Mouse (Mus musculus) left cerebral cortex, postnatal 10 days (tissue): ENCODE results near the gene Upk3a. TPM values are rescaled to one million over a fixed set of nuclear protein-coding genes. Genes with fewer than 3 reads are reported as not detected.

Experiments used
- DNase-seq, 2 experiments: peaks; one replicate each; pipeline ENCODE4 v3.0.0; 2021 to 2022; ENCODE audit warnings: low spot score in 2 of 2, mixed read lengths in 1 of 2; ENCODE audit errors: extremely low spot score in 1 of 2
- intact Hi-C: fragments of 180-260 bp; cut with DNase I; formaldehyde crosslinking; loops from one replicate; pipeline ENCODE4 v1.15.1; 2025
- total RNA-seq, 2 experiments: library from RNA; stranded (reverse); gene quantifications; 2 replicates each; pipeline ENCODE4 v1.2.3; 2021

The Upk3a gene
- total RNA-seq, 2 experiments from 2014 or later = 0.32 to 0.65 TPM

- intact Hi-C loops = loop anchor here (5.0 kb wide), 1 partner anchor 39 kb away; no protein-coding TSS in a partner anchor
- DNase-seq = no peak
Observed at GRCm38 (mm10) chr15:85041546-85042225, 24.7 kb downstream of the Upk3a start.

- intact Hi-C loops = loop anchor here (5.0 kb wide), 1 partner anchor 40 kb away; no protein-coding TSS in a partner anchor
- DNase-seq = peak; percentile 75 to 91
Observed at GRCm38 (mm10) chr15:85042361-85042954, 25.5 kb downstream of the Upk3a start.

- intact Hi-C loops = loop anchor here (5.0 kb wide), 1 partner anchor 41 kb away; no protein-coding TSS in a partner anchor
- no peak for DNase-seq
Observed at GRCm38 (mm10) chr15:85043116-85043515, 26.2 kb downstream of the Upk3a start.

- no peak for DNase-seq
- intact Hi-C loops = loop anchor here (5.0 kb wide), 1 partner anchor 41 kb away; no protein-coding TSS in a partner anchor
Observed at GRCm38 (mm10) chr15:85043761-85044160, 26.8 kb downstream of the Upk3a start.

GRCm38 (mm10) chr15:85046230-85046950, 29.4 kb downstream of the Upk3a start:
- no peak for DNase-seq
- intact Hi-C loops = no loop called here

GRCm38 (mm10) chr15:85047865-85048264, 30.9 kb downstream of the Upk3a start:
- intact Hi-C loops = no loop called here
- no peak for DNase-seq

GRCm38 (mm10) chr15:85049758-85050157, 32.8 kb downstream of the Upk3a start:
- intact Hi-C loops = loop anchor here (5.0 kb wide), 1 partner anchor 117 kb away; no protein-coding TSS in a partner anchor
- DNase-seq = no peak

- intact Hi-C loops = loop anchor here (5.0 kb wide), 1 partner anchor 122 kb away; no protein-coding TSS in a partner anchor
- DNase-seq = no peak
Observed at GRCm38 (mm10) chr15:85054098-85054497, 37.2 kb downstream of the Upk3a start.

GRCm38 (mm10) chr15:85055186-85055585, 38.2 kb downstream of the Upk3a start:
- DNase-seq = no peak
- intact Hi-C loops = no loop called here

- intact Hi-C loops = no loop called here
- DNase-seq = no peak
Observed at GRCm38 (mm10) chr15:85063421-85063820, 46.5 kb downstream of the Upk3a start.

GRCm38 (mm10) chr15:85070561-85070960, 53.6 kb downstream of the Upk3a start:
- intact Hi-C loops = loop anchor here (5.0 kb wide), 1 partner anchor 73 kb away; no protein-coding TSS in a partner anchor

More at GRCm38 (mm10) chr15:85070561-85070960, 53.6 kb downstream of the Upk3a start:
- peak in 1 of 2 experiments; percentile 25 for DNase-seq

Other genes starting within 250 kb of the Upk3a start
- gene Phf21b, start 161.1 kb upstream of the Upk3a start, total RNA-seq = 1 to 10 TPM; 7.9 to 9.2 TPM
- gene Gm29666, start 97.1 kb upstream of the Upk3a start, total RNA-seq = 1 to 10 TPM in 1 of 2 experiments, under 1 TPM in 1; 0.91 to 1.5 TPM
- gene Nup50, start 93.7 kb upstream of the Upk3a start, total RNA-seq = 10 to 100 TPM; 29.1 to 30.8 TPM
- 100 to 1,000 TPM; 128 to 135 TPM for gene 5031439G07Rik, start 28.6 kb upstream of the Upk3a start, total RNA-seq
- 10 to 100 TPM; 25.4 to 26.3 TPM for gene Fam118a, start 11.8 kb downstream of the Upk3a start, total RNA-seq
- not detected for gene Smc1b, start 114.8 kb downstream of the Upk3a start, total RNA-seq
- gene Ribc2, start 114.9 kb downstream of the Upk3a start, total RNA-seq = not detected
- 10 to 100 TPM; 11.9 to 12.0 TPM for gene Fbln1, start 188.8 kb downstream of the Upk3a start, total RNA-seq